Mouse (Mus musculus) liver, embryonic 15.5 days (tissue): ENCODE results near the gene Rcbtb2. TPM values are rescaled to one million over a fixed set of nuclear protein-coding genes. Genes with fewer than 3 reads are reported as not detected.
A peak's percentile ranks its signal among the peaks of the same experiment; 100 is the strongest.

Experiments used
- ATAC-seq: fragments of 200-750 bp; cut with Nextera tagmentation; 2 replicates; pipeline ENCODE4 v1.8.0; 2017; ENCODE audit warnings: moderate number of reproducible peaks, mild to moderate bottlenecking, moderate library complexity; ENCODE audit not compliant: insufficient read depth
- H3K27ac ChIP-seq: fragments of 300-500 bp; sonication (generic); replicated peaks from 2 replicates; pipeline ENCODE4 v1.5.1; 2015; ENCODE audit warnings: mild to moderate bottlenecking, inconsistent platforms
- H3K27me3 ChIP-seq: fragments of 300-500 bp; sonication (generic); 2 replicates; pipeline ENCODE4 v1.6.1; 2015; ENCODE audit warnings: mild to moderate bottlenecking, inconsistent platforms
- H3K36me3 ChIP-seq: fragments of 300-500 bp; sonication (generic); replicated peaks from 2 replicates; pipeline ENCODE4 v1.6.1; 2015; ENCODE audit warnings: moderate library complexity, mild to moderate bottlenecking, inconsistent platforms
- H3K4me1 ChIP-seq: fragments of 300-500 bp; sonication (generic); replicated peaks from 2 replicates; pipeline ENCODE4 v1.6.1; 2015; ENCODE audit warnings: inconsistent platforms
- H3K4me2 ChIP-seq: fragments of 300-500 bp; sonication (generic); 2 replicates; pipeline ENCODE4 v1.6.1; 2015; ENCODE audit warnings: moderate library complexity, mild to moderate bottlenecking, inconsistent platforms
- H3K4me3 ChIP-seq: fragments of 300-500 bp; sonication (generic); replicated peaks from 2 replicates; pipeline ENCODE4 v1.5.1; 2015; ENCODE audit warnings: mild to moderate bottlenecking, inconsistent platforms
- H3K9ac ChIP-seq: fragments of 300-500 bp; sonication (generic); 2 replicates; pipeline ENCODE4 v1.6.1; 2015; ENCODE audit warnings: moderate library complexity, mild to moderate bottlenecking, inconsistent platforms
- H3K9me3 ChIP-seq: fragments of 300-500 bp; sonication (generic); replicated peaks from 2 replicates; pipeline ENCODE4 v1.6.1; 2016; ENCODE audit warnings: inconsistent platforms
- WGBS: fragments of 180-500 bp; shearing (Covaris S2); methylation state at CpG from one replicate; pipeline ENCODE4 v1.1.7; 2015; ENCODE audit warnings: mixed read lengths; ENCODE audit not compliant: insufficient replicate concordance; 5-methylcytosine and 5-hydroxymethylcytosine counted together
- polyA plus RNA-seq: library from polyadenylated mRNA; unstranded; fragments of >200 nt; fragmentation: Nextera tagmentation; extraction: Ambion mirVana; gene quantifications from 2 replicates; pipeline ENCODE4 v1.2.1, GENCODE M21; 2015

Gene Rcbtb2
- polyA plus RNA-seq, 1 experiment from 2014 or later, result 18.9 TPM

DNA sequence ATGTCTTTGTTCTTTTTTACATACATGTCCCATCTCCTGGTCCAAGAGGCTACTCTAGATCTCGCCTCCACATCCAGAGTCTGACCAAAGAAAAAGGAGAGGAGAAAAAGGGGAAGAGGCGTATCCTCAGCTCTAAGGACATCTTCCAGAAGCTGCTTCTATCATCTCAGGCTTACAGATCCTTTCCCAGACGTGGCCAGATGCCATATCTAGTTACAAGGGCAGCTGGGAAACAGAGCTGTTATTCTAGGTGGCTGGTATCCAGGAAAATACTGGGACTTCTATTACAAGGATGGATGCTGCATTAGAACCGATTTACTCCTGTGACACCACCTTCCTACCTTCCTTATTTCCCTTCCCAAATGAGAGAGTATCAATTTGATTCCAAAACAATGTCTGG, 9.9 kb downstream of the Rcbtb2 start:
- Histone ChIP-seq H3K36me3 (no peaks in the 10 kb centered on the region), H3K9me3 (no peaks in the 10 kb centered on the region), H3K4me3 (no peak overlapping the region), H3K4me2 (no peak overlapping the region), H3K9ac (no peak overlapping the region), H3K4me1 (0 out of 2 replicates have a peak, but pooled peaks cover 6% of the 10 kb centered on the region), H3K27me3 (no peaks in the 10 kb centered on the region), H3K27ac (no peak overlapping the region)
- 44% methylated on average over 4 of the region's 4 CpGs for WGBS
- ATAC-seq, result no peak

- H3K4me2 ChIP-seq, result no peak overlapping the region
- no peaks in the 10 kb centered on the region for H3K36me3 ChIP-seq
- ATAC-seq, result no peak
- 40% methylated on average over 5 of the region's 5 CpGs for WGBS
- no peak overlapping the region for H3K4me3 ChIP-seq
- H3K27me3 ChIP-seq, result no peaks in the 10 kb centered on the region
- no peak overlapping the region for H3K9ac ChIP-seq
- no peaks in the 10 kb centered on the region for H3K4me1 ChIP-seq
- no peaks in the 10 kb centered on the region for H3K9me3 ChIP-seq
- no peak overlapping the region for H3K27ac ChIP-seq
Observed at GRCm38 (mm10) chr14:73137234-73137633, 14.4 kb downstream of the Rcbtb2 start.

DNA sequence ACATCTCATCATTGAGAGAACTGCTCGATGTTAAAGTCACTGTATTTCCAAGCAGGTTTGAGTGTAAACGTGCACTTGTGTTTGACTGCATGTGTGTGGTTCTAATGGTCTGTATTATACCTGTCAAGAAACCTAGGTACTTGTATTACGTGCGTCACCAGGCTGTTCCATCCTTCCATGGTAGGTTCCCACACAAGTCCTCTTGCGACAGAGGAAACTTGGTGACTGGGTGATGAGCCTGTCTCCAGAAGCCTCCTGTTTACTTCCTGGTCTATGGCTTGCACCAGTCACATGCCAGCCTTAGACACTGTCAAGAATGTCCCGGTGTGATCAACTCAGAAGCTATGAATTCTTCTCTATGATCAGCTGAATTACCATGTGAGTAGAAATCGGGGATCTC, 15.6 kb downstream of the Rcbtb2 start:
- WGBS, result 67% methylated on average over 7 of the region's 7 CpGs
- ATAC-seq, result no peak

GRCm38 (mm10) chr14:73139866-73140265, 17.0 kb downstream of the Rcbtb2 start:
- H3K4me3 ChIP-seq, result no peak overlapping the region
- H3K27me3 ChIP-seq, result 0 out of 2 replicates have a peak, but pooled peaks cover 3% of the 10 kb centered on the region
- no peaks in the 10 kb centered on the region for H3K9me3 ChIP-seq
- no peak overlapping the region for H3K4me2 ChIP-seq
- H3K36me3 ChIP-seq, result no peaks in the 10 kb centered on the region
- peaks cover 19% of the 10 kb centered on the region for H3K4me1 ChIP-seq
- no peak for ATAC-seq
- WGBS, result 57% methylated on average over 5 of the region's 5 CpGs
- no peak overlapping the region for H3K9ac ChIP-seq
- no peak overlapping the region for H3K27ac ChIP-seq

More for the DNA sequence above, 15.6 kb downstream of the Rcbtb2 start:
- no peak overlapping the region for H3K9ac ChIP-seq
- no peaks in the 10 kb centered on the region for H3K9me3 ChIP-seq
- H3K36me3 ChIP-seq, result no peaks in the 10 kb centered on the region
- no peak overlapping the region for H3K4me2 ChIP-seq
- 0 out of 2 replicates have a peak, but pooled peaks cover 3% of the 10 kb centered on the region for H3K27me3 ChIP-seq
- H3K4me1 ChIP-seq, result peaks cover 5% of the 10 kb centered on the region; the same call in 1 of the 2 replicates
- no peak overlapping the region for H3K4me3 ChIP-seq
- H3K27ac ChIP-seq, result no peak overlapping the region

GRCm38 (mm10) chr14:73141800-73142199, 19.0 kb downstream of the Rcbtb2 start:
- 72% methylated on average over 3 of the region's 3 CpGs for WGBS
- Histone ChIP-seq H3K27ac (no peak overlapping the region), H3K27me3 (0 out of 2 replicates have a peak, but pooled peaks cover 3% of the 10 kb centered on the region), H3K4me2 (no peak overlapping the region), H3K36me3 (no peaks in the 10 kb centered on the region), H3K9ac (no peak overlapping the region), H3K4me1 (peaks cover 21% of the 10 kb centered on the region), H3K9me3 (no peaks in the 10 kb centered on the region), H3K4me3 (no peak overlapping the region)
- no peak for ATAC-seq

DNA sequence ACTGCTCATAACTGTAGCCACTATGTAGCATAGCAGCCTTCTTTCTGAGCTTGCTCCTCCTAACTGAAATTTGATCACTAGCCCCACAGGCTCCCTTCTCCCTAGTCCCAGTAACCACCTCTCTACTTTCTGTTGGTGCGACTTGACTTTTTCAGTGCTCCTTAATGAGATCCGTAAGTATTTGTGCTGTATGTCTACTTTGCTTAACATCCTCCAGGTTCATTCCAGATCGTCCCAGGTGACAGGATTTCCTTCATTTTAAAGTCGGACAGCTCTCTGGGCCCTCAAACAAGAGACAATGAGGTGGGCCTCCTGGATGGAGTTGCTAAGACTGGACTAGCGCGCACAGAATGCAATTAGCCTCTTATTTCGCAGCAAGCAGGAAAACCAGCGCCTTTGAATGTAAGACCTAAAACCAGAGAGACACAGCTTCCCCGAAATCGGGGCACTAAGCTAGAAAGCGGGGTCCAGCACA, 19.6 kb downstream of the Rcbtb2 start:
- 4% methylated on average over 11 of the region's 11 CpGs for WGBS
- H3K4me2 ChIP-seq, result peak overlapping the region; percentile 88
- H3K27me3 ChIP-seq, result 0 out of 2 replicates have a peak, but pooled peaks cover 3% of the 10 kb centered on the region
- peaks cover 21% of the 10 kb centered on the region for H3K4me1 ChIP-seq
- no peaks in the 10 kb centered on the region for H3K9me3 ChIP-seq
- H3K9ac ChIP-seq, result peak overlapping the region; percentile 76
- H3K36me3 ChIP-seq, result no peaks in the 10 kb centered on the region
- ATAC-seq, result no peak
- H3K27ac ChIP-seq, result peak overlapping the region; percentile 86
- peak overlapping the region; percentile 72 for H3K4me3 ChIP-seq

GRCm38 (mm10) chr14:73142896-73143709, 20.3 kb downstream of the Rcbtb2 start:
- Histone ChIP-seq H3K4me3 (peak overlapping the region; percentile 72), H3K4me2 (peak overlapping the region; percentile 88), H3K9ac (peak overlapping the region; percentile 76), H3K9me3 (no peaks in the 10 kb centered on the region), H3K27me3 (0 out of 2 replicates have a peak, but pooled peaks cover 3% of the 10 kb centered on the region), H3K36me3 (no peaks in the 10 kb centered on the region), H3K27ac (peak overlapping the region; percentile 86), H3K4me1 (peaks cover 21% of the 10 kb centered on the region)
- WGBS, result under 1% methylated on average over 73 of the region's 88 CpGs
- ATAC-seq, result peak; percentile 88

- H3K9me3 ChIP-seq, result no peaks in the 10 kb centered on the region
- peak overlapping the region; percentile 72 for H3K4me3 ChIP-seq
- H3K4me1 ChIP-seq, result peaks cover 21% of the 10 kb centered on the region
- peak; percentile 16; the same call in 1 of the 2 replicates for ATAC-seq
- H3K27ac ChIP-seq, result peak overlapping the region; percentile 86
- 0 out of 2 replicates have a peak, but pooled peaks cover 3% of the 10 kb centered on the region for H3K27me3 ChIP-seq
- H3K36me3 ChIP-seq, result no peaks in the 10 kb centered on the region
- whole genome bisulfite sequencing, result 35% methylated on average over 25 of the region's 25 CpGs
- peak overlapping the region; percentile 76 for H3K9ac ChIP-seq
- peak overlapping the region; percentile 88 for H3K4me2 ChIP-seq
Observed at GRCm38 (mm10) chr14:73143710-73144420, 21.0 kb downstream of the Rcbtb2 start.

GRCm38 (mm10) chr14:73145531-73145930, 22.7 kb downstream of the Rcbtb2 start:
- Histone ChIP-seq H3K4me2 (no peak overlapping the region), H3K9ac (no peak overlapping the region), H3K4me3 (no peak overlapping the region), H3K9me3 (no peaks in the 10 kb centered on the region), H3K27me3 (0 out of 2 replicates have a peak, but pooled peaks cover 3% of the 10 kb centered on the region), H3K36me3 (no peaks in the 10 kb centered on the region), H3K4me1 (peaks cover 21% of the 10 kb centered on the region), H3K27ac (no peak overlapping the region)
- ATAC-seq, result no peak
- WGBS, result 76% methylated on average over 4 of the region's 4 CpGs

GRCm38 (mm10) chr14:73146721-73147120, 23.9 kb downstream of the Rcbtb2 start:
- no peak overlapping the region for H3K4me2 ChIP-seq
- no peak overlapping the region for H3K9ac ChIP-seq
- 0 out of 2 replicates have a peak, but pooled peaks cover 3% of the 10 kb centered on the region for H3K27me3 ChIP-seq
- ATAC-seq, result no peak
- no peak overlapping the region for H3K27ac ChIP-seq
- 30% methylated on average over 3 of the region's 3 CpGs for WGBS
- no peaks in the 10 kb centered on the region for H3K9me3 ChIP-seq
- H3K36me3 ChIP-seq, result peaks cover 3% of the 10 kb centered on the region; the same call in 1 of the 2 replicates
- peaks cover 21% of the 10 kb centered on the region for H3K4me1 ChIP-seq
- H3K4me3 ChIP-seq, result no peak overlapping the region

- Histone ChIP-seq H3K4me1 (peaks cover 19% of the 10 kb centered on the region), H3K27ac (no peak overlapping the region), H3K4me2 (no peak overlapping the region), H3K9me3 (no peaks in the 10 kb centered on the region), H3K27me3 (no peaks in the 10 kb centered on the region), H3K4me3 (no peak overlapping the region), H3K36me3 (peaks cover 6% of the 10 kb centered on the region; the same call in 1 of the 2 replicates), H3K9ac (no peak overlapping the region)
- no peak for ATAC-seq
- WGBS, result 60% methylated on average over 3 of the region's 3 CpGs
Observed at GRCm38 (mm10) chr14:73148125-73148524, 25.3 kb downstream of the Rcbtb2 start.
